Mouse (Mus musculus) brain, embryonic 14.5 days (tissue): ENCODE data around the gene Srebf2.

Experiments
- CTCF ChIP-seq: fragments of 200-500 bp; IDR thresholded peaks from 2 replicates; pipeline ENCODE4 v1.5.1; 2012; ENCODE audit warnings: inconsistent platforms, mild to moderate bottlenecking, moderate library complexity, borderline replicate concordance; ENCODE audit not compliant: insufficient read depth, insufficient read length; ENCODE audit errors: extremely low read depth
- POLR2A ChIP-seq: fragments of 200-500 bp; IDR thresholded peaks from 2 replicates; pipeline ENCODE4 v1.6.1; 2012; ENCODE audit warnings: mild to moderate bottlenecking, inconsistent platforms, borderline replicate concordance; ENCODE audit not compliant: poor library complexity, insufficient read depth, insufficient read length, severe bottlenecking; ENCODE audit errors: extremely low read depth

DNA sequence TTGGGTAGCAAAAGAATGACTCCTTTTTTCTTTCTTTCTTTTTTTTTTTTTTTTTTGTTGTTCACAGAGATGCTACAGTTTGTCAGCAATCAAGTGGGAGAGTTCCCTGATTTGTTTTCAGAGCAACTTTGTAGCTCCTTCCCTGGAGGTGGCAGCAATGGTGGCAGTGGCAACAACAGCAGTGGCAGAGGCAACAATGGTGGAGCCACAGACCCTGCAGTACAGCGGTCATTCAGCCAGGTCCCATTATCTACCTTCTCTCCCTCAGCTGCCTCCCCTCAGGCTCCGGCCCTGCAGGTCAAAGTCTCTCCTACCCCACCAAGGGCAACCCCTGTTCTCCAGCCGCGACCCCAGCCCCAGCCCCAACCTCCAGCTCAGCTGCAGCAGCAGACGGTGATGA, 22.7 kb downstream of the Srebf2 start:
- no peak for TF ChIP-seq CTCF
- TF ChIP-seq POLR2A = no peak
